In genomic region chr11:120229861-120230751, GRCm38 (mm10) we compare ENCODE assay signal across 8 mouse cellular contexts. TPM values are rescaled to one million over a fixed set of nuclear protein-coding genes. Genes with fewer than 3 reads are reported as not detected.
DNase-seq lines count a peak whose midpoint lies in the region; ATAC-seq lines count a peak whose summit lies in the region.

No protein-coding gene starts in this region.

- peak overlapping the region; percentile 91 for H3K27ac ChIP-seq in intestine, embryonic 16.5 days (ENCODE audit: low read length)
- H3K27ac ChIP-seq in limb, embryonic 12.5 days, result peak overlapping the region; percentile 98
- H3K27ac ChIP-seq in midbrain, embryonic 15.5 days, result peak overlapping the region; percentile 99

- H3K27me3 ChIP-seq in intestine, embryonic 16.5 days (replicated peaks; ENCODE audit: control insufficient read depth, insufficient read depth, low read length), result no peaks in the 10 kb centered on the region
- H3K27me3 ChIP-seq in limb, embryonic 12.5 days, result no peaks in the 10 kb centered on the region
- no peaks in the 10 kb centered on the region for H3K27me3 ChIP-seq in midbrain, embryonic 15.5 days (replicated peaks)

- DNase-seq in frontal cortex, postnatal 25 days (ENCODE audit: low spot score in 2 of 2), result peak; percentile 49 to 62
- peak; percentile 63 to 67 for DNase-seq in cerebellum, postnatal 36 days
- DNase-seq in gastrocnemius, postnatal 36 days, result peak; percentile 76 to 83
- peak; percentile 32 to 48 for DNase-seq in thymus, postnatal 10 days (ENCODE audit: low spot score in 2 of 2)

- peaks cover 52% of the 10 kb centered on the region for H3K4me1 ChIP-seq in intestine, embryonic 16.5 days (ENCODE audit: control insufficient read depth, insufficient read depth, low read length)
- H3K4me1 ChIP-seq in limb, embryonic 12.5 days (replicated peaks), result peaks cover 57% of the 10 kb centered on the region
- peaks cover 58% of the 10 kb centered on the region for H3K4me1 ChIP-seq in midbrain, embryonic 15.5 days

- intact Hi-C loops in gastrocnemius, postnatal 36 days (cut with DNase I), result loop anchor here (1.0 kb wide), 1 partner anchor 41 kb away; no protein-coding TSS in a partner anchor

- H3K4me2 ChIP-seq in intestine, embryonic 16.5 days (ENCODE audit: low read depth, low read length), result peak overlapping the region; percentile 80
- peak overlapping the region; percentile 97 for H3K4me2 ChIP-seq in limb, embryonic 12.5 days
- peak overlapping the region; percentile 86 for H3K4me2 ChIP-seq in midbrain, embryonic 15.5 days

- no peaks in the 10 kb centered on the region for H3K36me3 ChIP-seq in intestine, embryonic 16.5 days (ENCODE audit: control insufficient read depth, insufficient read depth, low read length)
- H3K36me3 ChIP-seq in limb, embryonic 12.5 days, result no peaks in the 10 kb centered on the region
- no peaks in the 10 kb centered on the region for H3K36me3 ChIP-seq in midbrain, embryonic 15.5 days (replicated peaks)

- peak overlapping the region; percentile 95 for H3K4me3 ChIP-seq in intestine, embryonic 16.5 days (ENCODE audit: low read length)
- H3K4me3 ChIP-seq in limb, embryonic 12.5 days (replicated peaks), result peak overlapping the region; percentile 92
- peak overlapping the region; percentile 92 for H3K4me3 ChIP-seq in midbrain, embryonic 15.5 days

- H3K9ac ChIP-seq in intestine, embryonic 16.5 days (ENCODE audit: low read depth, low read length), result peak overlapping the region; percentile 99
- H3K9ac ChIP-seq in limb, embryonic 12.5 days (replicated peaks), result peak overlapping the region; percentile 100
- H3K9ac ChIP-seq in midbrain, embryonic 15.5 days, result peak overlapping the region; percentile 95

- WGBS in intestine, embryonic 16.5 days, result 2% methylated on average over 42 of the region's 42 CpGs
- WGBS in limb, embryonic 12.5 days, result 2% methylated on average over 42 of the region's 42 CpGs
- WGBS in midbrain, embryonic 15.5 days, result under 1% methylated on average over 42 of the region's 42 CpGs

- no peaks in the 10 kb centered on the region for H3K9me3 ChIP-seq in intestine, embryonic 16.5 days (ENCODE audit: control insufficient read depth, low read length)
- H3K9me3 ChIP-seq in limb, embryonic 12.5 days, result no peaks in the 10 kb centered on the region
- no peaks in the 10 kb centered on the region for H3K9me3 ChIP-seq in midbrain, embryonic 15.5 days

- no peak for ATAC-seq in frontal cortex, adult (ENCODE audit: low TSS enrichment)
- no peak for ATAC-seq in intestine, embryonic 16.5 days
- no peak for ATAC-seq in limb, embryonic 12.5 days (ENCODE audit: insufficient number of reproducible peaks, insufficient read depth, low FRiP score, low TSS enrichment, low read depth)
- no peak for ATAC-seq in midbrain, embryonic 15.5 days (replicated peaks)

RNA-seq across cellular contexts. Expression of gene Bahcc1, which starts 2.6 kb away (rescaled TPM):
- 1 to 10 TPM; 2.3 to 4.1 TPM for total RNA-seq in gastrocnemius, postnatal 36 days (2021)
- 4.9 and 5.7 TPM in 2 replicates for polyA plus RNA-seq in intestine, embryonic 16.5 days (2015; fragmentation: Nextera tagmentation; extraction: Ambion mirVana)
- polyA plus RNA-seq in limb, embryonic 12.5 days (2016; fragmentation: Nextera tagmentation; extraction: Ambion mirVana), result 18.3 and 18.5 TPM in 2 replicates
- 16.2 and 16.7 TPM in 2 replicates for polyA plus RNA-seq in midbrain, embryonic 15.5 days (2015; fragmentation: Nextera tagmentation; extraction: Ambion mirVana)
